Mouse (Mus musculus) embryonic fibroblast, embryonic 13.5 days (primary cell): ENCODE data around the gene Gjc3.

Experiments
- CTCF ChIP-seq: IDR thresholded peaks from 2 replicates; pipeline ENCODE4 v1.5.1; 2011; ENCODE audit warnings: mild to moderate bottlenecking, control low read depth, low read length, moderate library complexity, borderline replicate concordance; ENCODE audit not compliant: insufficient read depth
- POLR2A ChIP-seq: IDR thresholded peaks from 2 replicates; pipeline ENCODE4 v1.6.1; 2011; ENCODE audit warnings: low read depth, mild to moderate bottlenecking, control low read depth, low read length, moderate library complexity

DNA sequence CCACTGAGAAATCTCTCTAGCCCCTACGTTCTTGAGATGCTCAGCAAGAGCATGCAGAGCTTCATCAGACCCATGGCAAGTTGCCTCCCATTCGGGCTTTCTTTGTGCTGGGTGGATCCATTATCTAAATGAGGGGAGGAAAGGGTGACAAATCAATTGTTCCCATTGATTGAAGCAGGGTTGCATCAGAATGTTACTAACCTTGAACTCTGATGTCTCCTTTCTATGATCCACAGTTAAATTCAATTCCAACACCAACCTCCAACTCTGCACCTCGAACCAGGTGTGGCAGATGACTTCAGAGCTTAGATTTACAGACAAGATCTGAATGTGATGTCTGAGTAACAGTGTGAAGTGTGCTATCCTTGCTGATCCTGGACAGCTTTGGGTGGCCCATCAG lies 11.8 kb upstream of the Gjc3 start:
- TF ChIP-seq POLR2A (no peak), CTCF (no peak)
